Mouse (Mus musculus) midbrain, embryonic 15.5 days (tissue): ENCODE measurements around the gene Sertad4. TPM values are rescaled to one million over a fixed set of nuclear protein-coding genes. Genes with fewer than 3 reads are reported as not detected.
A peak's percentile ranks its signal among the peaks of the same experiment; 100 is the strongest.

Source experiments
- ATAC-seq: fragments of 200-750 bp; cut with Nextera tagmentation; replicated peaks from 2 replicates; pipeline ENCODE4 v1.8.0; 2017; ENCODE audit warnings: moderate TSS enrichment
- H3K27ac ChIP-seq: fragments of 300-500 bp; sonication (generic); 2 replicates; pipeline ENCODE4 v1.5.1; 2015; ENCODE audit warnings: mild to moderate bottlenecking, inconsistent platforms
- H3K27me3 ChIP-seq: fragments of 300-500 bp; sonication (generic); replicated peaks from 2 replicates; pipeline ENCODE4 v1.6.1; 2015; ENCODE audit warnings: inconsistent platforms
- H3K36me3 ChIP-seq: fragments of 300-500 bp; sonication (generic); replicated peaks from 2 replicates; pipeline ENCODE4 v1.6.1; 2015; ENCODE audit warnings: inconsistent platforms
- H3K4me1 ChIP-seq: fragments of 300-500 bp; sonication (generic); 2 replicates; pipeline ENCODE4 v1.6.1; 2015; ENCODE audit warnings: inconsistent platforms
- H3K4me2 ChIP-seq: fragments of 300-500 bp; sonication (generic); 2 replicates; pipeline ENCODE4 v1.6.1; 2015; ENCODE audit warnings: inconsistent platforms, mild to moderate bottlenecking, moderate library complexity
- H3K4me3 ChIP-seq: fragments of 300-500 bp; sonication (generic); 2 replicates; pipeline ENCODE4 v1.5.1; 2015; ENCODE audit warnings: mild to moderate bottlenecking, inconsistent platforms
- H3K9ac ChIP-seq: fragments of 300-500 bp; sonication (generic); 2 replicates; pipeline ENCODE4 v1.6.1; 2015; ENCODE audit warnings: mild to moderate bottlenecking, inconsistent platforms
- H3K9me3 ChIP-seq: fragments of 300-500 bp; sonication (generic); 2 replicates; pipeline ENCODE4 v1.6.1; 2016; ENCODE audit warnings: inconsistent platforms
- WGBS: fragments of 180-500 bp; shearing (Covaris S2); methylation state at CpG from one replicate; pipeline ENCODE4 v1.1.7; 2015; ENCODE audit warnings: mixed read lengths; 5-methylcytosine and 5-hydroxymethylcytosine counted together
- polyA plus RNA-seq: library from polyadenylated mRNA; unstranded; fragments of >200 nt; fragmentation: Nextera tagmentation; extraction: Ambion mirVana; gene quantifications from 2 replicates; pipeline ENCODE4 v1.2.1, GENCODE M21; 2015

Gene Sertad4
- 30.4 and 30.7 TPM in 2 replicates for polyA plus RNA-seq

GRCm38 (mm10) chr1:192855474-192856230, at the start of gene Sertad4:
Gene Sertad4 (minus strand): TSS chr1:192855756.
- H3K36me3 ChIP-seq, result no peaks in the 10 kb centered on the region
- H3K9me3 ChIP-seq, result no peaks in the 10 kb centered on the region
- H3K4me2 ChIP-seq, result peak within 1 kb of the TSS; percentile 89
- H3K9ac ChIP-seq, result peak within 1 kb of the TSS; percentile 97
- peaks cover 48% of the 10 kb centered on the region for H3K4me1 ChIP-seq
- no peaks in the 10 kb centered on the region for H3K27me3 ChIP-seq
- H3K27ac ChIP-seq, result peak within 1 kb of the TSS; percentile 97
- peak; percentile 61 for ATAC-seq
- under 1% methylated on average over 65 of the region's 75 CpGs for WGBS
- peak within 1 kb of the TSS; percentile 78 for H3K4me3 ChIP-seq

GRCm38 (mm10) chr1:192901516-192901915, 46.0 kb upstream of the Sertad4 start:
- ATAC-seq, result no peak
- Histone ChIP-seq H3K4me3 (no peak overlapping the region), H3K36me3 (peaks cover 8% of the 10 kb centered on the region), H3K4me1 (no peaks in the 10 kb centered on the region), H3K9ac (no peak overlapping the region), H3K4me2 (no peak overlapping the region), H3K27me3 (no peaks in the 10 kb centered on the region), H3K27ac (no peak overlapping the region), H3K9me3 (no peaks in the 10 kb centered on the region)
- WGBS, result 73% methylated on average over 2 of the region's 2 CpGs

GRCm38 (mm10) chr1:192900913-192901312, 45.4 kb upstream of the Sertad4 start:
- Histone ChIP-seq H3K27me3 (no peaks in the 10 kb centered on the region), H3K27ac (no peak overlapping the region), H3K4me2 (no peak overlapping the region), H3K9ac (no peak overlapping the region), H3K9me3 (no peaks in the 10 kb centered on the region), H3K36me3 (peaks cover 12% of the 10 kb centered on the region), H3K4me3 (no peak overlapping the region), H3K4me1 (no peaks in the 10 kb centered on the region)
- 83% methylated on average over 3 of the region's 3 CpGs for WGBS
- no peak for ATAC-seq

DNA sequence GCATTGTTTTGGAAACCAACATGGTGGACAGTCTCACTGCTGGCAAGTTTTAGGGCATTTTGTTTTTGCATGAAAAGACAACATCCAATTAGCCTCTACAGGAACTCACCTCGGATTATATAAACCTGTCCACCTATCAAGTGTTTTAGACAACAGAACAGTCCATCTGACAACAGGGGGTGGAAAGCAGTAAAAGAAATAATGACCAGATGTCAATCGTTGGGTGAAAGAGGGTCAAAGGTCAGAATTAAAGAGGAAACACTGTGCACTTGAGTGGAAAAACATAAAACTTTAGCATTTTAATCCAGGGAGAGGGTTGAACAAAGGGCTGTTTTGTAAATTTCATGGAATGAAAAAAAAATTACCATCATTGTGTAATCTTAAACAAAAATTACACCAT, 43.2 kb upstream of the Sertad4 start:
- Histone ChIP-seq H3K4me1 (no peaks in the 10 kb centered on the region), H3K9ac (no peak overlapping the region), H3K4me3 (no peak overlapping the region), H3K27ac (no peak overlapping the region), H3K9me3 (no peaks in the 10 kb centered on the region), H3K4me2 (no peak overlapping the region), H3K36me3 (peaks cover 12% of the 10 kb centered on the region), H3K27me3 (no peaks in the 10 kb centered on the region)
- ATAC-seq, result no peak
- WGBS, result 7% methylated on average over 2 of the region's 2 CpGs

- no peak overlapping the region for H3K4me3 ChIP-seq
- no peak overlapping the region for H3K4me2 ChIP-seq
- H3K9ac ChIP-seq, result no peak overlapping the region
- H3K4me1 ChIP-seq, result no peaks in the 10 kb centered on the region
- peaks cover 12% of the 10 kb centered on the region for H3K36me3 ChIP-seq
- 60% methylated on average over 10 of the region's 10 CpGs for WGBS
- ATAC-seq, result no peak
- H3K27ac ChIP-seq, result no peak overlapping the region
- H3K27me3 ChIP-seq, result no peaks in the 10 kb centered on the region
- H3K9me3 ChIP-seq, result no peaks in the 10 kb centered on the region
Observed at GRCm38 (mm10) chr1:192897218-192897617, 41.7 kb upstream of the Sertad4 start.

DNA sequence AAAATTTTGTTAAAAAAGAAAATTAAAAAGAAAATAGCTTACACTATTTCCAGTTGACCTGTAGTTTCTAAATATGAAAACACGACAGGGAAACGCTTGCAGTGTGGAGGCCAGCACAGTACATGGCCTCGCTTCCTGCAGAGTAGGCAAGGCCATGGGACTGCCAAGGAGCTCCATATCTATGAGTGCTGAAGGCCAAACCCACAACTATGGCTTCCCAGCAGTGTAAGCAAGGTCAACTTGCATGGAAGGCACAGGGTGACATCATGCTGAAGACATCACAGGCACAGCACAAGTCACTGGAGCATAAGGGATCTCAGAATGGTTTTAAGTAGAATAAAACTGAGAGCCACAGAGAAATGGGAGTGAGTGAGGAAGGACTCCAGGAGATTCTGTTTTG, 40.5 kb upstream of the Sertad4 start:
- 92% methylated on average over 3 of the region's 3 CpGs for WGBS
- Histone ChIP-seq H3K36me3 (peaks cover 12% of the 10 kb centered on the region), H3K9me3 (no peaks in the 10 kb centered on the region), H3K4me1 (no peaks in the 10 kb centered on the region), H3K27me3 (no peaks in the 10 kb centered on the region), H3K4me3 (no peak overlapping the region), H3K27ac (no peak overlapping the region), H3K9ac (no peak overlapping the region), H3K4me2 (no peak overlapping the region)
- no peak for ATAC-seq

GRCm38 (mm10) chr1:192890716-192891115, 35.2 kb upstream of the Sertad4 start:
- Histone ChIP-seq H3K27me3 (no peaks in the 10 kb centered on the region), H3K9ac (no peak overlapping the region), H3K4me1 (no peaks in the 10 kb centered on the region), H3K9me3 (no peaks in the 10 kb centered on the region), H3K27ac (no peak overlapping the region), H3K4me3 (no peak overlapping the region), H3K4me2 (no peak overlapping the region), H3K36me3 (no peaks in the 10 kb centered on the region)
- no peak for ATAC-seq
- 82% methylated on average over 3 of the region's 3 CpGs for WGBS

GRCm38 (mm10) chr1:192882617-192883295, 27.2 kb upstream of the Sertad4 start:
- no peak overlapping the region for H3K4me2 ChIP-seq
- ATAC-seq, result no peak
- H3K27me3 ChIP-seq, result no peaks in the 10 kb centered on the region
- H3K4me3 ChIP-seq, result no peak overlapping the region
- H3K9ac ChIP-seq, result no peak overlapping the region
- no peaks in the 10 kb centered on the region for H3K4me1 ChIP-seq
- no peaks in the 10 kb centered on the region for H3K9me3 ChIP-seq
- H3K36me3 ChIP-seq, result no peaks in the 10 kb centered on the region
- no peak overlapping the region for H3K27ac ChIP-seq
- 68% methylated on average over 2 of the region's 2 CpGs for WGBS

GRCm38 (mm10) chr1:192880130-192880529, 24.6 kb upstream of the Sertad4 start:
- no peaks in the 10 kb centered on the region for H3K27me3 ChIP-seq
- no peaks in the 10 kb centered on the region for H3K36me3 ChIP-seq
- no peak overlapping the region for H3K27ac ChIP-seq
- no peak overlapping the region for H3K4me2 ChIP-seq
- no peaks in the 10 kb centered on the region for H3K9me3 ChIP-seq
- H3K9ac ChIP-seq, result no peak overlapping the region
- no peak for ATAC-seq
- WGBS, result 86% methylated on average over 4 of the region's 4 CpGs
- no peak overlapping the region for H3K4me3 ChIP-seq
- no peaks in the 10 kb centered on the region for H3K4me1 ChIP-seq

GRCm38 (mm10) chr1:192879086-192879580, 23.6 kb upstream of the Sertad4 start:
- H3K4me1 ChIP-seq, result no peaks in the 10 kb centered on the region
- H3K9ac ChIP-seq, result no peak overlapping the region
- no peak overlapping the region for H3K4me2 ChIP-seq
- no peak for ATAC-seq
- H3K36me3 ChIP-seq, result no peaks in the 10 kb centered on the region
- H3K27me3 ChIP-seq, result no peaks in the 10 kb centered on the region
- WGBS, result 88% methylated on average over 7 of the region's 7 CpGs
- H3K27ac ChIP-seq, result no peak overlapping the region
- H3K4me3 ChIP-seq, result no peak overlapping the region
- no peaks in the 10 kb centered on the region for H3K9me3 ChIP-seq

DNA sequence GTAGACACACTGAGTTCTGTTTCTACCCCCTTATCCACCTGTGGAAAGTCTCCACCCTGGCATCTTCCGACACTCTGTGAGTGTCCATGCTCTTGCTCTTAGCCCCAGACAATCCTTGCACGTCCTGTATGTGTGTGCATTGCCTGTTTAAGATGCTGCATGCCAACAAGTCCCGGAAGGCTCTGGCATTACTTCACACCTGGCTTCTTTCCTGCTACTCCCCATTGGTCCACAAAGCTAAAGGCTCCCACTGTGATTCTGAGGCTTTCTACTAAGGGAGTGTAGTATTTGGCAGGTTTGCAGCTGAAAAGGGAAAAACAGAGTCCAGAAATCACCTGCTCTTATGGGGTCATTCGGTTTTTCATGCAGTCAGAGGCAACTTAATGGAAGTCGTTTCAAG, 17.3 kb upstream of the Sertad4 start:
- H3K9ac ChIP-seq, result no peak overlapping the region
- H3K4me3 ChIP-seq, result no peak overlapping the region
- 71% methylated on average over 5 of the region's 5 CpGs for WGBS
- 0 out of 2 replicates have a peak, but pooled peaks cover 4% of the 10 kb centered on the region for H3K4me1 ChIP-seq
- no peak for ATAC-seq
- no peaks in the 10 kb centered on the region for H3K27me3 ChIP-seq
- no peak overlapping the region for H3K4me2 ChIP-seq
- no peak overlapping the region for H3K27ac ChIP-seq
- no peaks in the 10 kb centered on the region for H3K36me3 ChIP-seq
- no peaks in the 10 kb centered on the region for H3K9me3 ChIP-seq

- Histone ChIP-seq H3K36me3 (no peaks in the 10 kb centered on the region), H3K9ac (no peak overlapping the region), H3K4me3 (no peak overlapping the region), H3K4me2 (no peak overlapping the region), H3K27me3 (no peaks in the 10 kb centered on the region), H3K4me1 (0 out of 2 replicates have a peak, but pooled peaks cover 4% of the 10 kb centered on the region), H3K27ac (no peak overlapping the region), H3K9me3 (no peaks in the 10 kb centered on the region)
- 94% methylated on average over 1 of the region's 1 CpGs for WGBS
- no peak for ATAC-seq
Observed at GRCm38 (mm10) chr1:192869761-192870160, 14.2 kb upstream of the Sertad4 start.
